Mouse (Mus musculus): Measurements from ENCODE around the gene Cfap44.

Cfap44 gene

DNA sequence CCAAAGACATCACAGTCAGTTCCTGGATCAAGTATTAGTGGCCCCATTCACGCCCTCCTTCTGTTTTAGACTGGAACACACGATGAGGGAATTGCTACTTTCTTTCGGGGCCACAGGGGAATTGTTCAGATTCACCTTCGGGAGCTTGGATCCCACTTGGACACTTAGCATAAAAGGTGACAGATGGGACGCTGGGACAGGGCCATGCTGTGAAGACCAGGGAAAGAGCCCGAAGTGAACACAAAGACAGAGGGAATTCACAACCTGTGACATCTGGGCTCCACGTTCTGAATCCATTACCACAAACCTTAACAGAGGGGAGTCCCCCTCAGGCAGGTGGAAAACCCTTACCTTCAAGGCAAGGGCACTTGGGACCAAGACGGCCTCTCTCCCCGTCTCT, 135.6 kb downstream of the Cfap44 start:
- DNase-seq (ENCODE audit: low read depth in 2 of 2, low spot score in 2 of 2) = no peak

DNA sequence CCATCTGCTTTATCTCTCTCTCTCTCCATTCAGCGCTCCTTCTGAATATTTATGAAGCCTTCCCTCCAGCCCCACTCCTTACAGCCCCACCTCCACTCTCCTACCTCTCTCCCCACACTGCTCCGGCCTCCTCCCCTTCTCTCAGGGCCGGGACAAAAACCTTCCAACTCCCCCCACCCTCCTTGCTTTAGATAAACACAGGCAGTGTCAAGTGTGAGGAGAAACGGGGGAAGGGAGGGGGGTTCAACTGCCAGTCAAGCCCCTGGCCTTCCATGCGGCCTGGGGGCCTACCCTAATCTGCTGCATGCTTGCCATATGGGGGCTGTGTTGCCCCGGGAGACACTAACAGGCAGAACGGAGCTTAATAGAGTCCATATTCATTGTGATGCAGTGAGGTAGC, 136.2 kb downstream of the Cfap44 start:
- no peak for DNase-seq (ENCODE audit: low read depth in 2 of 2, low spot score in 2 of 2)

DNA sequence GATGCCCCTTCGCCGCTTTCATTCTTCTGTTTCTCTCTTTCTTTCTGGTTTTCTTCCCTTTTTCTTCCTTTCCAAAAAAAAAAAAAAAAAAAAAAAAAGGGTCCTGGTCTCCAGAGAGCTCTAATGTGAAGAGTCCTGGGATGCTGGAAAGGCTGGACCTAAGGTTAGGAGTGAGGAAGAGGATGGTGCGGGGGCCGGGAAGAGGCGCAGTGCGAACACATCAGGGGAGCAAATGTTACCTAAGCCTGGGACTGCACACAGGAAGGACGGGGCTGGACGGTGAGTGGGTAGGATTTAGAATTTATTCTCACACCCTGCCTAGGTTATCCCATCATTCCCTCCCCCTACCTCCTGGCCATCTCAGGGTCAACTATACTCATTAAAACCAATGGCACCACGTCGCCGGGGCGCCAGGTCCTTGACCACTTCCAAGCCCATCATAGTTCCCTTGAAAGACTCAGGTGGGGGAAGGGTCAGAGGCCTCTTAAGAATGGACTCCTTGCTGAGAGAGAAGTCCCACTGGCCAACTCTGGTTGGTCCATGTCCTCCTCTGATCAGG, 136.7 kb downstream of the Cfap44 start:
- no peak for DNase-seq (ENCODE audit: low read depth in 2 of 2, low spot score in 2 of 2)

Data from CD8-positive naive resting alpha-beta T cell, adult 2 months (primary cell).